Mouse (Mus musculus) thymus, adult 2 months (tissue): ENCODE data around the gene Gse1.

ENCODE experiments used
- CTCF ChIP-seq: fragments of 200-500 bp; IDR thresholded peaks from 2 replicates; pipeline ENCODE4 v1.5.1; 2012; ENCODE audit warnings: mild to moderate bottlenecking, control low read depth, low read length, moderate library complexity, borderline replicate concordance; ENCODE audit not compliant: control insufficient read depth, poor library complexity, insufficient read depth; ENCODE audit errors: extremely low read depth
- POLR2A ChIP-seq: fragments of 200-500 bp; IDR thresholded peaks from 2 replicates; pipeline ENCODE4 v1.6.1; 2012; ENCODE audit warnings: mild to moderate bottlenecking, low read length, control low read depth, moderate library complexity; ENCODE audit not compliant: control insufficient read depth, poor library complexity, insufficient read depth; ENCODE audit errors: extremely low read depth

DNA sequence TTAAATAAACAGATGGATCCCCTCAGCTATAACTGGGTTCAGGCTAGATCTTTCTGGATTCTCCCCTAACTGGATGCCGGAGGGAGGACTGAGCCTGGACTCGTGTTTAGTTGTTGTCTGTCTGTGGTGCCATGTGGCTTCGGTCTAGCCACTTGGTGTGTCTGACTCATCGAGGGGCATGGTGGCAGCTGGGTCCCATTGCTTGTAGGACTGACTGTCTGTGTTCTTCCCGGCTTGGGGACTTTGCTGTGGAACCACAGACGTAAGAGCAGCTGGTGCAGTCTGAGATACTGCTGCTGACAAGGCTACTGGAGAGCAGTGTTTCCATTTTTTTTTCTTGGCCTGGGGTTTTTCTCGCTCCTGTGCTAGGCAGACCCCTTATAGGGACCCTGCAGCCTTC lies 295.4 kb downstream of the Gse1 start:
- no peak for TF ChIP-seq CTCF
- TF ChIP-seq POLR2A, result no peak
